15 mouse cellular contexts compared by ENCODE assay signal in the genomic region with DNA sequence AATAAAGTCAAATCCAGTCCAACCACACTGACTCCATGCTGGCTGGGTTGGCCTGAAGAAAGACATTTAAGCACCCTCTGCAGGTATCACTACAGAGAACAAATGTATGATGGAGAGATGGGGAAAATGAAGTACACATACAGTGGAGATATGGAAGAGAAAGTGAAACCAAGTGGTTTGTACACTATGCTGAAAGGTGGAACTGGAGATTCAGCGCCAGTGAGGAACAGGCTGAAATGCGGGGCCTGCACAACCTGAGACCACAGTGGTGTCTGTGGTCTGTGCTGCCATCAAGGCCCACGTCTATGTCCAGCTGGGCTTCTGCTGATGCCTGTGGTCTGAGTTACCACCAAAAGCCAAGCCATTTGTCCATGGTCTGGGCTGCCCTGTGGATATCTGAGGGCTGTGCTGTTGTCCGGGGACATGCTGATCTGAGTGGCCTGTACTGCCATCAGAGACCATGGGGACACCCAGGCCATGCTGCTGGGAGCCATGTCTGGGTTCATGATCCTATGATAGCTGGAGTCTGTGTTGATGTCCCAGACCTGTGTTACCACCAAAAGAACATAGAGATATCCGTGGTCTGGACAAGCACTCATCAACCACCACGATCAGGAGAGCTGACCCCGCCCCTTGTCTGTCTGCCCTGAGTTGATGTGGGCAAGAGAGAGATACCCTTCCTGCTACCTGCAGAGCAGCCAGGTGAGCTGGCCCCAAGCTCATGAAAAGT. TPM values are rescaled to one million over a fixed set of nuclear protein-coding genes. Genes with fewer than 3 reads are reported as not detected.
A peak's percentile ranks its signal among the peaks of the same experiment; 100 is the strongest.
DNase-seq lines count a peak whose midpoint lies in the region; ATAC-seq and TF ChIP-seq lines count a peak whose summit lies in the region.
"Had no signal": no experiment of that assay in that cellular context is flagged by ENCODE, and none has a peak within 500 bp of the region (broad histone marks: within the 10 kb centered on the region; RNA-seq: fewer than 3 reads in every experiment).

No protein-coding gene starts in this region.

- 59% methylated on average over 7 of the region's 7 CpGs for WGBS in liver, embryonic 12.5 days (ENCODE audit: insufficient replicate concordance)
- 58% methylated on average over 7 of the region's 7 CpGs for WGBS in liver, postnatal 0 days (ENCODE audit: insufficient replicate concordance)
- 54% methylated on average over 7 of the region's 7 CpGs for WGBS in liver, embryonic 13.5 days (ENCODE audit: insufficient replicate concordance)

- H3K27ac ChIP-seq in liver, embryonic 12.5 days = no peak overlapping the region
- no peak overlapping the region for H3K27ac ChIP-seq in liver, postnatal 0 days (ENCODE audit: low read depth)
- no peak overlapping the region for H3K27ac ChIP-seq in liver, embryonic 13.5 days
- H3K27ac ChIP-seq: heart, embryonic 15.5 days had no signal

- no peak for TF ChIP-seq EP300 in liver, postnatal 0 days (IDR thresholded peaks at IDR 0.05; ENCODE audit: low read depth)

- no peak for TF ChIP-seq CTCF in liver, postnatal 0 days (IDR thresholded peaks at IDR 0.05; ENCODE audit: low read depth)

- no peak overlapping the region for H3K4me2 ChIP-seq in liver, embryonic 12.5 days
- H3K4me2 ChIP-seq in liver, postnatal 0 days (ENCODE audit: low read depth, low read length) = no peak overlapping the region
- no peak overlapping the region for H3K4me2 ChIP-seq in liver, embryonic 13.5 days
- H3K4me2 ChIP-seq: heart, embryonic 15.5 days had no signal

- no peaks in the 10 kb centered on the region for H3K4me1 ChIP-seq in liver, embryonic 12.5 days
- no peaks in the 10 kb centered on the region for H3K4me1 ChIP-seq in liver, postnatal 0 days (ENCODE audit: insufficient read depth)
- H3K4me1 ChIP-seq in liver, embryonic 13.5 days (replicated peaks) = no peaks in the 10 kb centered on the region
- H3K4me1 ChIP-seq: heart, embryonic 15.5 days had no signal

- H3K9ac ChIP-seq in liver, embryonic 12.5 days = no peak overlapping the region
- H3K9ac ChIP-seq in liver, postnatal 0 days (replicated peaks) = no peak overlapping the region
- no peak overlapping the region for H3K9ac ChIP-seq in liver, embryonic 13.5 days
- H3K9ac ChIP-seq: heart, embryonic 15.5 days had no signal

- H3K27me3 ChIP-seq in liver, embryonic 12.5 days (replicated peaks) = no peaks in the 10 kb centered on the region
- H3K27me3 ChIP-seq in liver, postnatal 0 days (ENCODE audit: insufficient read depth, low read length) = no peaks in the 10 kb centered on the region
- no peaks in the 10 kb centered on the region for H3K27me3 ChIP-seq in liver, embryonic 13.5 days
- H3K27me3 ChIP-seq: heart, embryonic 15.5 days had no signal

- H3K36me3 ChIP-seq in liver, embryonic 12.5 days = no peaks in the 10 kb centered on the region
- no peaks in the 10 kb centered on the region for H3K36me3 ChIP-seq in liver, postnatal 0 days (replicated peaks; ENCODE audit: insufficient read depth, low read length)
- H3K36me3 ChIP-seq in liver, embryonic 13.5 days = no peaks in the 10 kb centered on the region
- H3K36me3 ChIP-seq: heart, embryonic 15.5 days had no signal

- peak; percentile 15; the same call in 1 of the 2 replicates for ATAC-seq in liver, embryonic 12.5 days
- no peak for ATAC-seq in liver, postnatal 0 days
- ATAC-seq in activated CD4-positive, CD25-positive, alpha-beta regulatory T cell, adult 4 months = peak; percentile 96
- peak; percentile 15 for ATAC-seq in liver, embryonic 13.5 days (ENCODE audit: low read depth)
- ATAC-seq: forebrain, embryonic 14.5 days had no signal

- no peak for DNase-seq in liver, postnatal 0 days
- DNase-seq in liver, embryonic 13.5 days = no peak
- peak; percentile 61 for DNase-seq in naive thymus-derived CD4-positive, alpha-beta T cell, adult 2 months (ENCODE audit: low read depth)
- DNase-seq in kidney, adult 18-20 months = no peak
- DNase-seq in testis, postnatal 14 days (ENCODE audit: low spot score) = no peak
- DNase-seq in adrenal gland, postnatal 36 days = no peak
- DNase-seq: cerebellum, adult 18-20 months; left cerebral cortex, postnatal 4 days; lung, postnatal 4 days had no signal

- H3K4me3 ChIP-seq in liver, embryonic 12.5 days = no peak overlapping the region
- H3K4me3 ChIP-seq in liver, postnatal 0 days (ENCODE audit: low read depth, low read length) = no peak overlapping the region
- H3K4me3 ChIP-seq in liver, embryonic 13.5 days (replicated peaks) = no peak overlapping the region
- H3K4me3 ChIP-seq: heart, embryonic 15.5 days had no signal

- no peaks in the 10 kb centered on the region for H3K9me3 ChIP-seq in liver, embryonic 12.5 days (replicated peaks)
- H3K9me3 ChIP-seq in liver, postnatal 0 days (ENCODE audit: low read length) = no peaks in the 10 kb centered on the region
- no peaks in the 10 kb centered on the region for H3K9me3 ChIP-seq in liver, embryonic 13.5 days (replicated peaks)
- H3K9me3 ChIP-seq: heart, embryonic 15.5 days had no signal

RNA-seq across cellular contexts. Expression of gene Lhx9, which starts 26.0 kb away (rescaled TPM):
- polyA plus RNA-seq in liver, embryonic 12.5 days (2016; fragmentation: Nextera tagmentation; extraction: Ambion mirVana) = 0.54 and 0.80 TPM in 2 replicates
- 0.04 TPM in 2 replicates for polyA plus RNA-seq in liver, postnatal 0 days (2015; fragmentation: Nextera tagmentation; extraction: Ambion mirVana)
- polyA plus RNA-seq in activated CD4-positive, CD25-positive, alpha-beta regulatory T cell, adult 4 months (2017; shearing (Covaris generic)) = not detected
- polyA plus RNA-seq in liver, embryonic 13.5 days (2015; fragmentation: Nextera tagmentation; extraction: Ambion mirVana) = 0.14 and 0.21 TPM in 2 replicates
- under 1 TPM in 1 of 2 experiments, not detected in 1; 0.07 TPM for total RNA-seq in adrenal gland, postnatal 36 days (2021)
- total RNA-seq: gastrocnemius, adult 8-10 months had no signal
- polyA plus RNA-seq: large intestine, adult 2 months had no signal

RNA-seq across cellular contexts. Expression of gene 2310009B15Rik, which starts 34.2 kb away (rescaled TPM):
- 19.1 and 20.4 TPM in 2 replicates for polyA plus RNA-seq in liver, embryonic 12.5 days (2016; fragmentation: Nextera tagmentation; extraction: Ambion mirVana)
- polyA plus RNA-seq in liver, postnatal 0 days (2015; fragmentation: Nextera tagmentation; extraction: Ambion mirVana) = 28.0 and 28.2 TPM in 2 replicates
- polyA plus RNA-seq in activated CD4-positive, CD25-positive, alpha-beta regulatory T cell, adult 4 months (2017; shearing (Covaris generic)) = 10 to 100 TPM; 13.2 to 18.1 TPM
- polyA plus RNA-seq in liver, embryonic 13.5 days (2015; fragmentation: Nextera tagmentation; extraction: Ambion mirVana) = 16.9 and 17.1 TPM in 2 replicates
- 10 to 100 TPM; 19.3 to 20.7 TPM for total RNA-seq in adrenal gland, postnatal 36 days (2021)
